Mouse (Mus musculus): ENCODE measurements around the gene Tmem56. TPM values are rescaled to one million over a fixed set of nuclear protein-coding genes. Genes with fewer than 3 reads are reported as not detected.

Tmem56 gene
- total RNA-seq, 1 experiment, result 0.67 TPM

- TF ChIP-seq ZNF384 (IDR thresholded peaks at IDR 0.05; ENCODE audit: low read depth, low read length) (no peak), CHD2 (IDR thresholded peaks at IDR 0.05; ENCODE audit: low read depth, low read length) (no peak), ZC3H11A (IDR thresholded peaks at IDR 0.05; ENCODE audit: borderline replicate concordance, low read depth, low read length) (no peak), MAFK (IDR thresholded peaks at IDR 0.05; ENCODE audit: insufficient read depth, low read depth, low read length) (no peak), HCFC1 (IDR thresholded peaks at IDR 0.05; ENCODE audit: borderline replicate concordance, insufficient read depth, low read length) (no peak)
Measured at GRCm38 (mm10) chr3:121312426-121312825, 29.5 kb upstream of the Tmem56 start.

DNA sequence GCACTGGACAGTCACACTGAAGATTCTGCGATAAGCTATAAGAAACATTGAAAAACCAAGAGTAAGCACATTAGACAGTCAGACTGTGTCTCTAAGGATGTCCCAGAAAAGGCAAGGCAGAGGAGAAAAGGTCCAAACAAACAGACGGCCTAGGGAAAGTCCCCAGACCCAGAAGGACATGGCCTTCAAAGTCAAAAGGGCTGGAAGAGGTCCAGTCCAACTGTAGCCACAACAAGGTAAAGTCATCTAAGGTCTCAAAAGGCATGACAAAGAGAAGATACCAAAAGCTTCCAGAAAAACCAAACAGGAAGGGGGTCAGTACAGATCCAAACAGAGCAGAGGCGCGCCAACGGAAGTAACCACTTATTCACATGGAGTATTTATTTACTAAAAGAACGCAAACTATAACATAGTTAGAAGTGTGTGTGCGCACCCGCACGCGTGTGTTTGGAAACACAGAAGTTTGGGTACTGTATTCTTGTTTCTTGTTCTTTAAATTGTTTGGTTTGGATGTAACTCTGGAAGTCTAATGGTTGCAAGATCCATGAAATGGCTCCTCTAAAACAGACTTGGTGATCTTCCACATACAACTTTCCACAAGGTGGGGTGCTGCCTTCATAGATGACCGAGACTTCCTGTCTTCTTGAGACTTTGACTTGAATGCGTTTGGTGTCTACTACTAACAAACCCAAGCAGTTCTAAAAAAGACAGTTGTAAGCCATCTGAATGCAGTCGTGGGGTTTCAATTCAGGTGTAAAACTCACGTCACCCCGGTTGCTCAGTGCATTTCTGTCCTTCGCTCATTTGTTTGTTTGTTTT, 27.2 kb upstream of the Tmem56 start:
- Histone ChIP-seq H3K4me3 (ENCODE audit: insufficient read depth in 1 of 2, low read depth in 1 of 2, low read length in 2 of 2, poor library complexity in 1 of 2, severe bottlenecking in 1 of 2) (no peak overlapping the region), H3K36me3 (ENCODE audit: control insufficient read depth, insufficient read depth, low read length, poor library complexity, severe bottlenecking) (no peaks in the 10 kb centered on the region; the same call in 1 of the 2 replicates), H3K9ac (ENCODE audit: insufficient read depth, low read depth, low read length, poor library complexity, severe bottlenecking) (no peak overlapping the region), H3K27ac (ENCODE audit: insufficient read depth, low read depth, low read length, poor library complexity, severe bottlenecking) (no peak overlapping the region), H3K9me3 (ENCODE audit: control insufficient read depth, insufficient read depth, low read depth, low read length) (no peaks in the 10 kb centered on the region), H3K4me1 (ENCODE audit: control insufficient read depth in 2 of 2, insufficient read depth in 2 of 2, low read length in 2 of 2, poor library complexity in 1 of 2) (no peaks in the 10 kb centered on the region)
- in situ Hi-C loops (cut with MboI; ENCODE audit: low sequenced_read_pairs in 2 of 2, unreplicated experiment in 2 of 2), result loop anchor here (10.0 to 25.0 kb wide), 2 partner anchors 195 to 427 kb away; no protein-coding TSS in a partner anchor
- TF ChIP-seq HCFC1 (IDR thresholded peaks at IDR 0.05; ENCODE audit: borderline replicate concordance, insufficient read depth, low read length) (no peak), ZC3H11A (IDR thresholded peaks at IDR 0.05; ENCODE audit: borderline replicate concordance, low read depth, low read length) (no peak), CHD2 (IDR thresholded peaks at IDR 0.05; ENCODE audit: low read depth, low read length) (no peak), MAFK (IDR thresholded peaks at IDR 0.05; ENCODE audit: insufficient read depth, low read depth, low read length) (no peak), ZNF384 (IDR thresholded peaks at IDR 0.05; ENCODE audit: low read depth, low read length) (no peak)
- no peak for DNase-seq (ENCODE audit: low read depth, low spot score)

More at GRCm38 (mm10) chr3:121312426-121312825, 29.5 kb upstream of the Tmem56 start:
- H3K27ac ChIP-seq (ENCODE audit: insufficient read depth, low read depth, low read length, poor library complexity, severe bottlenecking), result no peak overlapping the region
- in situ Hi-C loops (cut with MboI; ENCODE audit: low sequenced_read_pairs in 2 of 2, unreplicated experiment in 2 of 2), result loop anchor here in 1 of 2 experiments (25.0 kb wide), 1 partner anchor 425 kb away; no protein-coding TSS in a partner anchor
- DNase-seq (ENCODE audit: low read depth, low spot score), result no peak
- no peaks in the 10 kb centered on the region; a peak in 1 of 4 replicates for H3K4me1 ChIP-seq (ENCODE audit: control insufficient read depth in 2 of 2, insufficient read depth in 2 of 2, low read length in 2 of 2, poor library complexity in 1 of 2)
- no peaks in the 10 kb centered on the region for H3K9me3 ChIP-seq (ENCODE audit: control insufficient read depth, insufficient read depth, low read depth, low read length)
- H3K4me3 ChIP-seq (ENCODE audit: insufficient read depth in 1 of 2, low read depth in 1 of 2, low read length in 2 of 2, poor library complexity in 1 of 2, severe bottlenecking in 1 of 2), result no peak overlapping the region
- H3K9ac ChIP-seq (ENCODE audit: insufficient read depth, low read depth, low read length, poor library complexity, severe bottlenecking), result no peak overlapping the region
- H3K36me3 ChIP-seq (ENCODE audit: control insufficient read depth, insufficient read depth, low read length, poor library complexity, severe bottlenecking), result no peaks in the 10 kb centered on the region; the same call in 1 of the 2 replicates

GRCm38 (mm10) chr3:121309429-121309828, 26.5 kb upstream of the Tmem56 start:
- Histone ChIP-seq H3K9me3 (ENCODE audit: control insufficient read depth, insufficient read depth, low read depth, low read length) (no peaks in the 10 kb centered on the region), H3K36me3 (ENCODE audit: control insufficient read depth, insufficient read depth, low read length, poor library complexity, severe bottlenecking) (no peaks in the 10 kb centered on the region; the same call in 1 of the 2 replicates), H3K27ac (ENCODE audit: insufficient read depth, low read depth, low read length, poor library complexity, severe bottlenecking) (no peak overlapping the region), H3K4me3 (ENCODE audit: insufficient read depth in 1 of 2, low read depth in 1 of 2, low read length in 2 of 2, poor library complexity in 1 of 2, severe bottlenecking in 1 of 2) (no peak overlapping the region), H3K9ac (ENCODE audit: insufficient read depth, low read depth, low read length, poor library complexity, severe bottlenecking) (no peak overlapping the region), H3K4me1 (ENCODE audit: control insufficient read depth in 2 of 2, insufficient read depth in 2 of 2, low read length in 2 of 2, poor library complexity in 1 of 2) (no peaks in the 10 kb centered on the region)
- DNase-seq (ENCODE audit: low read depth, low spot score), result no peak
- no peak for TF ChIP-seq ZNF384 (IDR thresholded peaks at IDR 0.05; ENCODE audit: low read depth, low read length)
- TF ChIP-seq ZC3H11A (IDR thresholded peaks at IDR 0.05; ENCODE audit: borderline replicate concordance, low read depth, low read length), result no peak
- TF ChIP-seq CHD2 (IDR thresholded peaks at IDR 0.05; ENCODE audit: low read depth, low read length), result no peak
- TF ChIP-seq HCFC1 (IDR thresholded peaks at IDR 0.05; ENCODE audit: borderline replicate concordance, insufficient read depth, low read length), result no peak
- no peak for TF ChIP-seq MAFK (IDR thresholded peaks at IDR 0.05; ENCODE audit: insufficient read depth, low read depth, low read length)
- in situ Hi-C loops (cut with MboI; ENCODE audit: low sequenced_read_pairs in 2 of 2, unreplicated experiment in 2 of 2), result loop anchor here (10.0 to 25.0 kb wide), 2 partner anchors 195 to 428 kb away; no protein-coding TSS in a partner anchor

- H3K9ac ChIP-seq (ENCODE audit: insufficient read depth, low read depth, low read length, poor library complexity, severe bottlenecking), result no peak overlapping the region
- H3K4me1 ChIP-seq (ENCODE audit: control insufficient read depth in 2 of 2, insufficient read depth in 2 of 2, low read length in 2 of 2, poor library complexity in 1 of 2), result no peaks in the 10 kb centered on the region
- in situ Hi-C loops (cut with MboI; ENCODE audit: low sequenced_read_pairs in 2 of 2, unreplicated experiment in 2 of 2), result loop anchor here (10.0 to 25.0 kb wide), 2 partner anchors 196 to 428 kb away; no protein-coding TSS in a partner anchor
- DNase-seq (ENCODE audit: low read depth, low spot score), result no peak
- H3K4me3 ChIP-seq (ENCODE audit: insufficient read depth in 1 of 2, low read depth in 1 of 2, low read length in 2 of 2, poor library complexity in 1 of 2, severe bottlenecking in 1 of 2), result no peak overlapping the region
- no peaks in the 10 kb centered on the region; the same call in 1 of the 2 replicates for H3K36me3 ChIP-seq (ENCODE audit: control insufficient read depth, insufficient read depth, low read length, poor library complexity, severe bottlenecking)
- TF ChIP-seq MAFK (IDR thresholded peaks at IDR 0.05; ENCODE audit: insufficient read depth, low read depth, low read length) (no peak), HCFC1 (IDR thresholded peaks at IDR 0.05; ENCODE audit: borderline replicate concordance, insufficient read depth, low read length) (no peak), ZNF384 (IDR thresholded peaks at IDR 0.05; ENCODE audit: low read depth, low read length) (no peak), ZC3H11A (IDR thresholded peaks at IDR 0.05; ENCODE audit: borderline replicate concordance, low read depth, low read length) (no peak), CHD2 (IDR thresholded peaks at IDR 0.05; ENCODE audit: low read depth, low read length) (no peak)
- H3K9me3 ChIP-seq (ENCODE audit: control insufficient read depth, insufficient read depth, low read depth, low read length), result no peaks in the 10 kb centered on the region
- no peak overlapping the region for H3K27ac ChIP-seq (ENCODE audit: insufficient read depth, low read depth, low read length, poor library complexity, severe bottlenecking)
Measured at GRCm38 (mm10) chr3:121308935-121309334, 26.0 kb upstream of the Tmem56 start.

Data from ES-E14 (cell line).